Mouse (Mus musculus): Measurements from ENCODE around the gene Stat5a. TPM values are rescaled to one million over a fixed set of nuclear protein-coding genes. Genes with fewer than 3 reads are reported as not detected.
A peak's percentile ranks its signal among the peaks of the same experiment; 100 is the strongest.

The Stat5a gene
- total RNA-seq, 2 experiments from 2014 or later: 29.6 to 32.7 TPM

DNA sequence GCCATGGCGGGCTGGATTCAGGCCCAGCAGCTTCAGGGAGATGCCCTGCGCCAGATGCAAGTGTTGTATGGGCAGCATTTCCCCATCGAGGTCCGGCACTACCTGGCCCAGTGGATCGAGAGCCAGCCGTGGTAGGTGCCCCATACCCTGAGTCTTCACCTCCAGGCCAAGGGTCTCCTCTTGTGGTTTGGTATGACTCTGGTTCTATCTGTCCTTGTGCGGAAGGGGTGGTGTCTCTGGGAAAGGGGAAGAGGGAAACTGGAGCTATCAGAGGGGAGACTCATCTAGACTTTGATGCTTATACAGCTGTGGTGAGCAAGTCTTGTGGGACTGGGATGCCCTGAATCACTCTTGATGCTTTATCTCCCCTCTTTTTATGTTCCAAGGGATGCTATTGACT, 2.2 kb downstream of the Stat5a start:
- DNase-seq: no peak

DNA sequence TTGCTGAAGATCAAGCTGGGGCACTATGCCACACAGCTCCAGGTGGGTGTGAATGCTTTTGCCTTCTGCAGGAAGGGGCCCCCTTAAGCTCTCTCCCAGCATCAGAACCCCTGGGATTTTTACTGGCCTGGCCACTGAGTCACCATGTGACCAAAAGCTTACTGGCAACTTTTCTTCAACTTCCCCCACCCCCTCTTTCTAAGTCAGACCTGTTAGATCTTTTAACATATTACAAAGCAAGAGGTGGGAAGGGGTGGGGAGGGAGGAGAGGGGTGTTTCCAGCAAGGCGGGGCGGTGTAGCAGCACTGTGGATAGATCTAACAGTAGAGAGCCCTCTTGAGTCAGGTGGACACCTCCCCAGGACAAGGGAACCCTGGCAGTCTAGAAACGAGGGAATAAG, 2.7 kb downstream of the Stat5a start:
- no peak for DNase-seq

DNA sequence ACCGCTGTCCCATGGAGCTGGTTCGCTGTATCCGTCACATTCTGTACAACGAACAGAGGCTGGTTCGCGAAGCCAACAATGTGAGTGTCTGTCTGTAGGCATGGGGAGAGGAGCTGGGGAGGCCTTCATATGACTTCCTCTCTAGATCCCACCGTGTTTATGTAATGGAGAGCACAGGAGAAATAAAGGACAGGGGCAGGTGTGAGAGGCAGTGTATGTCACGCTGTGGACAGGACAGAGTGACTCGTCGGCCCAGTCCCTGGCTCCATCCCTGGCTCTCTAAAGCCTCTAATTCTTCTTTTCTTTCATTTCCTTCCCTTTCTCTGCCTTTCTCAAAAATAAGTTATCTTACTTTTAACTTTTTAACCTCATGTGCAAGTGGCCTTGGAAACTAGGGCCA, 4.0 kb downstream of the Stat5a start:
- no peak for DNase-seq

DNA sequence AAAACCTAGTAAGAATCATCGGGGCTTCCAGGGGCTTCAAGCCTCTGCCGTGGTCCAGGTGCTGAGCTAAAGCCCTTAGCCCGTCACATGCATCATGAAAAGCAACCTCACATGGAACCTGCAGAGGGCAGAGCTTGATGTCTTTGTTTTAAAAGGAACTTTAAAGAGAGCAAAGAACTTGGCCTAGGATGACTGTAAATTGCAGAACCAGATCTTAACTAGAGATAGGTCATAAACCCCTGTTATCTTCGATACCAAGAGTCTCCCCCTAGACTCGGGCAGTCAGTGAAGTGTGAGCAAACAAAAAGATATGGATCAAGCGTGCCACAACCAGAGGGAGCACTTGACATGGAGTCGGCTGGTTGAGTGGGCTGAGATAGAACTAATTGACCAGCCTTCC, 6.5 kb downstream of the Stat5a start:
- no peak for DNase-seq

DNA sequence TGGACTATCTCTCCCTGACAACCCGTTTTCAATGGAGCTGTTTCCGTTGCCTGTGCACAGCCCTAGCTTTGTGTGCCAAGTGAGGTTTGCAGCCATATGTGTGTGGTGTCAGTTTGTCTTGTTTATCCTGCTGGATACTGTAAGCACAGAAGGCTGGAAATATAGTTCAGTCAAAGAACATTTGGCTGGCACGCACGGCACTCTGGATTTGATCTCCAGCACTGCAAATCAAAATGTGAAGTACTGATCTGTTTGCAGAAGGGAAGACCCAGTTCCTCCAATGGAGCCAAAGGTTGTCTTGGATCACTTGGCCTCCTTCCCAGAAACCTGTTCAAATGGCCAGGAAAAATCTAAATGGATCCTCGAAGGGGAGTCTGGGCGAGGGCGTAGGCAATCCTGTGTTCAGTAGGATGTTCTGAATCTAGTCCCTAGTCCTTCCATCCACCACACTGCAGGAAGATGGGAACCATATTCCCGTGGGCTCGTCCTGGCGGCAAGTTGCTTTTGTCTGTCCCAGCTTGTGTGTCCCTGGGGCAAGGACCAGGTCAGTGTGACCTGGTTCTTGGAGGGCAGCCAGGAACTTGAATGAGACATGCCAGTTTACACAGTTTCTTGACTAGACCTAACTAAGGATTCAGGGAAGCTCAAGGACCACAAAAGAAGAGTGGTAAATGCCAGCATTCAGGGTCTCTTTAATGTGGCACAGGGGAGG, 11.3 kb downstream of the Stat5a start:
- DNase-seq: no peak

DNA sequence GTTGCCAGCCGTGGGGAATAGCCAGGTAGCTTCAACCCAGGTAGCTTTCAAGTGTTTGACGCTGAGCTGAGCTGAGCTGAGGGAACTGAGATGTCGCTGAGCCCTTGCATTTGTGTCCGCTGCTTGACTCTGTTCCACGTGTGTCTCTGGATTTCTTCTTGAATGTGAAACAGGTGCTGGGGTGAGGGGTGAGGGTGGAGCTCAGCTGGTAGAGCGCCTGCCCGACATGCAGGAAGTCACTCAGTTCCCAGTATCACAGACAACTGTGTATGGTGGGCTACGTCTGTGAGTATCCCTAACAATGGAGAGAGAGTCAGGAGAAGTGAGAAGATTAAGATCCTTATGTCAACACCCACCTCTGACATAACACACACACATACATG, 11.8 kb downstream of the Stat5a start:
- no peak for DNase-seq

DNA sequence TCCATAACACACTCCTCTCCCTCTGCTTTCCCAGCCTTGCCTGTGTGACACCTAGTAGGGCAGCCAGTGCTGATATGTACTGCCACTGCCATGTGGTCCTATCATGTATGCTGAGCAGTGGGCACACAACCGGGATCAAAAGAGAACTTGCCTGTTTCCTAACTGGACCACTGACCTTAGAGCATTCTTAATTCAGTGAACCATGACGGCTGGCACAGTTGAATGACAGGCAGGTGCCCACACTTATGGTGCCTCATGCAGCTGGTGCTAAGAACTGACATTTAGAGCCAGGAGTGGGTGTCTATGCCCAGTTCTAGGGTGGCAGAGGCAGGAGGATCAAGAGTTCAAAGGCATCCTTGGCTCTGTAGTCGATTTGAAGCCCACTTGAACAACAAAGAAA, 16.6 kb downstream of the Stat5a start:
- no peak for DNase-seq

DNA sequence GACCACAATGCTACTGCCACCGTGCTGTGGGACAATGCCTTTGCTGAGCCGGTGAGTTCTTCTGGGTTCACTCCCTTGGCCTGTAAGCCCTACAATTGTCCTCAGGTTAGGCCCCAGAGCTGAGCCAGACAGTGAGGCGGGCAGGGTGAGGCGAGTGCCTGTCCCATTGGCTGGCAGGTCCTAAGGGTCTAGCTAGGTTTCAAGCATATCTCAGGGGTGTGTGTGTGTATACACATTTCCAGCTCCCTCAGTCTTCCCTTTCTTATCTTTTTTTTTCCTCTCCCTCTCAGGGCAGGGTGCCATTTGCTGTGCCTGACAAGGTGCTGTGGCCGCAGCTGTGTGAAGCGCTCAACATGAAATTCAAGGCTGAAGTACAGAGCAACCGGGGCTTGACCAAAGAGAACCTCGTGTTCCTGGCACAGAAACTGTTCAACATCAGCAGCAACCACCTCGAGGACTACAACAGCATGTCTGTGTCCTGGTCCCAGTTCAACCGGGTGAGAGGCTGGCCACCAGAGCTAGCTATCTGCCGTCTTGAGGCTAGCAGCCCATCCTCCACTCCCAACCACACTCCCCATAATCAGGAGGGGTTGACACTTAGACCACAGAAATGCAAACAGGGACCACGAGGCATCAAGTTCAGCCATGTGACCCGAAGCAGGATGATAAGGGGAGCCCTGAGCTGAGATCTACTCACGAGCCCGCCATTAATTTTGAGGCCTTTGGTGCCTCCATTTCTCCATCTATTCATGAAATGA, 20.3 kb downstream of the Stat5a start:
- no peak for DNase-seq

DNA sequence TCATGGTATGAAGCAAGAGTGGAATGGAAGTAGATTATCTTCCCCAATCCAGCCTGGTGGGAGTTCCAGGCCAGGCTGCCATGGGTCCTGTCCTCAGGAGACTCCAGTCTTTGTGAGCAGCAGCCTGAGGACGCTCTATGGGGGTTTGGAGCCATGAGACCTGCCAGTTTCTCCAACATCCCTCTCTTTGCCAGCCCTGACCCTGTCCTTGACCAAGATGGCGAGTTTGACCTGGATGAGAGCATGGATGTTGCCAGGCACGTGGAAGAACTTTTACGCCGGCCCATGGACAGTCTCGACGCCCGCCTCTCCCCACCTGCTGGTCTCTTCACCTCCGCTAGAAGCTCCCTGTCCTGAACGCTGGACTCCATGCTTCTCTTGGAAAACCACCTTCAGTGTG, 24.5 kb downstream of the Stat5a start:
- DNase-seq: no peak

DNA sequence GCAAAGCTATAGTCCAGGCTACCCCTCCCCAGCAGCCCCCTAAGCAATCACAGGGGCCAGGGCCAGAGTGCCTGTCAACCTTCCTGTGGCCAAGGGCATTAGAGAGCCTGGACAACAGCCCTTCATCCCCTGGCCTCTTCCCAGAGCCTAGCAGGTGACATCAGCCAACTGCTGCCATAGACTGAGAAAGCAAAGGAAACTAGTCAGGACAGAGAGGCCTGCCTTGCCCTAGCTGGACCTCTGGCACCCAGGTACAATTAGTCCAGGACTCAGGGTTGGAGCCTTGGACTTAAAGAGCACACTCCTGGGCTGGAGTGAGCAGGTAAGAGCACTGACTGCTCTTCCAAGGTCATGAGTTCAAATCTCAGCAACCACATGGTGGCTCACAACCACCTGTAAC, 26.3 kb downstream of the Stat5a start:
- DNase-seq: no peak

DNA sequence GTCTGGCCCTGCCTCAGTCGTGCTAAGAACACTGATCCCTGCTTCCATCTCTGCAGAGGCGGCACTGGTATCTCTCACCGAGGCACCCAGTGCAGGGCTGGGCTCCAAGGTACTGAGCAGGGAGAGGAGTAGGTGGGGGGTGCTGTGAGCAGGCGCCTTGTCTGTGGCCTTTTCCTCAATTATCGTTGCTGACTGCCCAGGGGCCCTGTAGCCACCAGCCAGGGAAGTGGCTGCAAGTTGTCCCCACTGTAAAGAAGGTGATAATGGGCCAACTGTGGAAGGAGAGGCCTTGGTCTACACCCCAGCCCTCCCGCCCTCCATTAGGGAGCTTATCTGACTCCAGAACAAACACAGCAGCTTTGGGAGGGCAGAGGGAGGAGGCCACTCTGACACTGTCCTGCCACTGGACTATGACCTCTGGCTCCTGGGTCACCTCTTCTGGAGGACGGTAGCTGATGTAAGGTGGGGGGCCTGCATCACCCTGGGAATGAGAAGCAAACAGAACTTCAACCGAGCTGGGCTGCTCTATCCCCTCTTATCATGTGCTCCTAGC, 27.1 kb downstream of the Stat5a start:
- no peak for DNase-seq

DNA sequence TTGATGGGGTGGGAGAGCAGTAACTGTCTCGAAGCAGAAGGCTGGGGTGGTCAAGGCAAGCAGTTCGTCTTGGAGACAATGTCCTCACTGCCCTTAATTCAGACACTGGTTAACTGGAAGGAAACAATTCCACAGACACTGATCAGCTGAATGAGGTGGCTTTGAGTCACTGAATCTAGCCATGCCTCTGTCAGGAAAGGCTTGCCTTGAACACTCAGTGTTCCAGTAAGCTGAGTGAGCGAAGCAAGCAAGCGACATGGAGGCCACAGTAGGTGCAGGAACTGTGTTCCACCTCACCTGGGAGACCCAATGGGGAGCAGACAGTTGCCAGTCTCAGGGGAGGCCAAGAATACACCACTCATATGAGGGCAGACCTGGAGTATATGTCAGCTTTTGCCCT, 28.1 kb downstream of the Stat5a start:
- no peak for DNase-seq

DNA sequence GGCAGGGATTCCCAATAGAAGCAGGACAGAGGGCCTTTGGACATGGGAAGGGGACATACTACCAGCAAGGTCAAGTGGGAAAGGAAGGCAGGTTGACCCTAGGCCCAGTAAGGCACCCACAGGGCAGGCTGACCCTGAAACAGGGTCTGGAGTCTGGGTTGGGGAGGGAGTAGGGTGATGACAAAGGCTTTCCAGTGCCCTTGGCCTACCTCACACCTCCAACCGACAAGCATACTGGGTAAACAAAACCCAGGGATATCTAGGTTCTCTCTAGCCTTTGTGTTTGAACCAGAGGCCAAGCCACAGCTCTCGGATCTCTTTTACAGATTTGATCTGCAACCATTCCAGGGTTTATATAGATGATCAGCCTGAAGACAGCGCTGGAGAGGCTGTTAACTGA, 28.6 kb downstream of the Stat5a start:
- no peak for DNase-seq

DNA sequence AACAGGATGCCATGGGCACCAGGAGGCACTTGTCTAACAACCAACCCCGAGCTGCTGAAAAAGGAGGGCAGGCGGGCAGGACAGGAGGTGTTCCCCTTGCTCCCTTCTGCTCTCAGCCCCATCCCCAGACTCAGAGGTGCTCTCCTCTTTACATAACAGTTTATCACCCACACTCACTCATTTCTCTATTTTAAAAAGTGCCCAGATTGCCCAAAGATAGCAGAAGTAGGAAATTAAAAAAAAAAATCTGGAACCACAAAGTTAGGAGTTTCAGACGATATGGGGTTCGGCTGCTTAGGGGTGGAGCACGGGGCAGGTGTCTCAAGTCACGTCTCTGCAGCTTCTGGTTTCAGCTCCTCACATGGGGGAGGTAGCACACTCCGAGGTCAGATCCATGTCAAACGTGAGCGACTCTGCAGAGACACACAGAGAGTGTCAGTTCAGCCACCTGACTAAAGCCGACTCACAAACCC, 29.2 kb downstream of the Stat5a start:
- no peak for DNase-seq

DNA sequence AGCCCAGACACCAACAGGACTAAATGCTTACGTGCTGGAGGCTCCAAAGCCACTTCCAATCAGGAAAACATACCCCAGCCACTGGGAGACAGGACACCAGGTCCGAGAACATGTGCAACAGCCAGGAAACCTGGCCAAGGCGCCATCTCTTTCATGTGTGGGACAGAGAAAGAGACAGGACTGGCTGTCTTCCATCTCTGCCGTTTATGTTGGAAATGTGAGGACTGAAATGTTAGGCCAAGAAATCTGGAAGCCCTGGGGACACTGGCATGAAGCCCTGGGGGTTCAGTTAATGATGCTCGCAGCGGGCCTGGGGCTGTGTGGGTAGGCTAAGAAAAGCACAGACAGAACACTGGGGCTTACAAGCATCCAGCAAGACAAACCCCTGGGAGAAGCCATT, 31.3 kb downstream of the Stat5a start:
- DNase-seq: no peak

DNA sequence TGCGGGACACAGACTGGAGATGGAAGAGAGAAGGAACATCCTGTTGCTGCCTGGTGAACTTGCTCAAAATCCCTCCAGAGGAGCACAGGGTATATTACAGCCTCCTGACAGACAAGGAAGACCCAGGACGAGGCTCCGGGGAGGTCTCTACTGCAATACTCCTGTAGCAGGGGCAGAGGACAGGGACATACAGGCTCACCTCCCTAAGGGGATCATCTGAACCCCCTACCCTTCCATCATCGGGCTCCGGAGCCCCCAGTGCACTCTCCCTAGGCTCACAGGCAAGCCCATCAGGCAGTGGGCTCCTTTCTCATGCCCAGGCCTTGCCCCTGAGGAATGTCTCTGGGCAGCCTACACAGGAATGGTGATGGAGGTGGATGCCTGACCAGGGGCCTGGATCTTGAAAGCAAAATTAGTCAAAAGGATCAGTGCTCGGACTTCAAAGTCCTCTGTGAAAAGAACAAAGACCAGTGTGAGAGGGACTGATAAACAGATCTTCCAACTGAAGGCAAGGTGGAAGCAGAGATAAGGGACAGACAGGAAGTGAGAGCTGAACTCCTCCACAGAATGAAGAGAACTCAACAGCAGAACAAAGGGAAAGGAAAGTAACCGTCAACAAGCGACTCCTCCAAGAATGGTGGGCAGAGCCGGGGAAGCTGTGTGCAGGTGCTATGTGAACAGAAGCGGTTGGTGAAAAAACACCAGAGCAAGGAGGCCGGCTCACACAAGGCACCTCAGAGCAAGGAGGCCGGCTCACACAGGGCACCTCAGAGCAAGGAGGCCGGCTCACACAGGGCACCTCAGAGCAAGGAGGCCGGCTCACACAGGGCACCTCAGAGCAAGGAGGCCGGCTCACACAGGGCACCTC, 32.3 kb downstream of the Stat5a start:
- DNase-seq: no peak

DNA sequence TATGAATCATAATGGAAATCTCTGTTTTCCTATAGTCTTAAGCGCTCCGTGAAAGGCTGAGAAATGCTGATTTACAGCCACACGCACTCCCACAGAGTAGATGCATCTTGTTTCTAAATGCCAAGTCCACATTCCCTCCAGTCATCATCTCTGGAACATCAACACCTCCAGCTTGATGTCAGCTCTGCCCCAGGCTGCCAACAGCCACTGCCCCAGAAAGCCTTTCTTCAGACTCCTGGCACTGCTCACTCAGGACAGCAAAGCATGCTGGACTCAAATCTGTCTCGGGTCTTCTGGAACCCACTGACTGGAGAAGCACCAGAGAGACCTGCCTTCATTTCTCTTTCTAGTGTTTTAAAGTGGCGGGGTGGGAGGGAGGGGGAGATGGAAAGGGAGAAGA, 33.3 kb downstream of the Stat5a start:
- DNase-seq: no peak

DNA sequence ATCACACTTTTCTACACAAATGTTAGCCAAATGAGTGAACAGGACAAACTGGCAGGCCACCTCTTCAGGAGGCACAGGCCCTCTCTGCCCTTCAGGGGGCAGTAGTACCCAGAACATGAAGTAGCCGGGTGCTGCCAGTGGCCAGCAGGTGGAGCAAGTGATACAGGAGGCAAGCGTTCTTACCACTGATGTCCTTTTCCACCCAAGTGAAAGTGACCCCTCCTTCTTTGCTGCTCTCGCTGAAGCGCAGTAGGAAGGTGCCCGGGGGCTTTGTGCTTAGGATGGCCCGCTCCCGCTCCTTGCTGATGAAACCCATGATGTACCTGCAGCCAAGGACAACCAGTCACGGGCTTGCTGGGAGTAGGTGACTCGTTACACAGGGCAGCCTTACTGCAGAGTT, 34.3 kb downstream of the Stat5a start:
- DNase-seq: peak; percentile 88

DNA sequence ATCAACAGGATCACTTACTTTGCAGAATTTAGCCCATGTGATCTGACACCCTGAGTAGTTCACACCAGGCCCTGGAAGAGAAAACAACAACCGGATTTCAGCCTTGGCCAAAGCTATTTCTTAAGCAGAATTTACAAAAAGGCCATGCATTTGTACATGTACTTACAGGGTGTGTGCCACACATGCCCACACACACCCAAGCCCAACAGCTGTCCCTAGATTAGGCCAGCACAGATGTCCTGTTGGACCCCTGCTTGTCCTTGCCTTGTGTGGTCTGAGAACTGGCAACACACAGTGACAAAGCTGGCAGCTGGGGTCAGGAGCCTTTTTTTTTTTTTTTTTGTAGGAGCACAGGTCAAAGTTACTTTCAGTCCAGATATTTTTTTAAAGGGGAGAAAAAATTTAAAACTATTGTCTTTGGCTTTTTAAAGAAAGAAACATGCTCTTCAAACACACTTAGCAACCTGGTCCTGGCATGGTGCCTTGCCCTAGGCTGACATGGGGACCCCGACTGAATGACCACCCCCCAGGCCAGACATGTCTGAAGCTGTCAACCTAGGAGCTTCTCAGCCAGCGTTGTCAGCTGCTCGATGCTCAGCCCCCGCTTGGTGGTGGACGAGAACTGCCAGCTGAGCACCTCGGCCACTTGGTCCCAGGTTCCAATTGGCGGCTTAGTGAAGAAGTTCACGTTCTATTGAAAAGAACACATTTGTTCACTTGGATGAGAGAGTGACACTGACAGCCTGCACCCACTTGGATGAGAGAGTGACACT, 35.2 kb downstream of the Stat5a start:
- no peak for DNase-seq

DNA sequence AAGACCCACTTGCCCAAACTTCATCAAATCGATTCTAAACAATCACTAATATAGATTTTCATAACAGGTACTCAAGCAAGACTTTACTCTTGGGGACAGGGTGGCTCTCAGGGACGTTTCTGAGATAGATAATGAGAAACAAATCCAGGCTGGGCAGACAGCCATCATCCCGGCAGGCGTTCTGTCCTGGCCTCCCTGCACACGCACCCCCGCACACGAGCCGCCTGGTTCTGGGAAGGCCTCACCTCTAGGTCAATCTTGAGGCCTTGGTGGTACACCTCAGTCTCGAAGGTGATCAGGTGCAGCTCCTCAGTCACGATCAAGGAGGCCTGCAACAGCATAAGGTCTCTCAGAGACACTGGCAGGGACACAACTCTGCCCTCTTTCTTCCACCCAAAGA, 36.9 kb downstream of the Stat5a start:
- no peak for DNase-seq

DNA sequence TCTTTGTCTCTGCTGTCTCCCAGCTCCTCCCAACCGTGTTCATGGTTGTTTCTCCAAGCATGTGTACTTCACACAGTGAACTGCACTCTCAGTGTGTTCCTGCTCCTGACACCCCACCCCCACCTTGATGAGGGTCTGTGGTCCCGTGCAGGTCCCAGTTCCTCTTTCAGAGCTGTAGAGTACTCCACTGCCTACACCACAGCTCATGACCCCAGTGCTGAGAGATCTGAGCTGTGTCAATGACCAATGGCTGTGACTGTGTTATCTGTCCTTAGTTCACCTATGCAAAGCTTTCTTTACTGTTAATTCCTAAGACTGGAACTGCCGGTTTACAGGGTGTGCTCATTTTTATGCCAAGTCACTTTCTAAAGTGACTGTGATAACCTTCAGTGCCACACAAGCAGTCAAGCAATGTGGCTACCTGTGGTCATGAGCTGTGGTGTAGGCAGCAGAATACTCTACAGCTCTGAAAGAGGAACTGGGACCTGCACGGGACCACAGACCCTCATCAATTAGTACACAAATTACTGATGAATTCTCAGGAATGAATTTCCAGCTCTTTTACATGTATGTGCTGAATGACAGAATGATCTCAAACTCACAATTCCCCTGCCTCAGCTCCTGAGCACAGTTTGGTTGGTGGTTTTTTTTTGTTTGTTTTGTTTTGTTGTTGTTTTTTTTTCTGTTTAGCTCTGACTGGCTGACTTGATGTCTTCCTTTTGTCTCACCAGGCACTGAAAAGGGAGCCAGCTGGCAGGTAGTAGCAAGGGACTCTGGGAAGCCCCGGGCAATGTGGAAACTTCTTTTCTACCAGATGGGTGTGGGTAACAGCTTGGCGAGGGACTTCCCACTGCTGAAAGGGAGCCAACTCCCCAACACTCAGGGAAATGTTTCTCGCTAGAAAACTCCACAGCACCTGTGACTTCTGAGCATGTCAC, 38.4 kb downstream of the Stat5a start:
- DNase-seq: no peak

Measured in gastrocnemius, postnatal 10 days (tissue).